Comparison of ENCODE assay signal across 11 mouse cellular contexts in genomic region chr5:120515451-120515850, GRCm38 (mm10). TPM values are rescaled to one million over a fixed set of nuclear protein-coding genes. Genes with fewer than 3 reads are reported as not detected.
DNase-seq lines count a peak whose midpoint lies in the region; ATAC-seq lines count a peak whose summit lies in the region.
"Had no signal": no experiment of that assay in that cellular context is flagged by ENCODE, and none has a peak within 500 bp of the region (broad histone marks: within the 10 kb centered on the region; RNA-seq: fewer than 3 reads in every experiment).

No protein-coding gene starts in this region.

- H3K4me1 ChIP-seq in hindbrain, embryonic 15.5 days (replicated peaks), result peaks cover 26% of the 10 kb centered on the region
- peaks cover 44% of the 10 kb centered on the region for H3K4me1 ChIP-seq in hindbrain, embryonic 13.5 days (replicated peaks)
- peaks cover 34% of the 10 kb centered on the region for H3K4me1 ChIP-seq in lung, embryonic 16.5 days (replicated peaks; ENCODE audit: control insufficient read depth, insufficient read depth, low read length)
- peaks cover 18% of the 10 kb centered on the region for H3K4me1 ChIP-seq in embryonic facial prominence, embryonic 12.5 days
- H3K4me1 ChIP-seq in stomach, embryonic 15.5 days, result peaks cover 39% of the 10 kb centered on the region

- H3K4me3 ChIP-seq in hindbrain, embryonic 15.5 days, result no peak overlapping the region
- H3K4me3 ChIP-seq in hindbrain, embryonic 13.5 days, result no peak overlapping the region
- H3K4me3 ChIP-seq in lung, embryonic 16.5 days (ENCODE audit: low read length), result no peak overlapping the region
- no peak overlapping the region for H3K4me3 ChIP-seq in embryonic facial prominence, embryonic 12.5 days
- H3K4me3 ChIP-seq in stomach, embryonic 15.5 days (replicated peaks), result no peak overlapping the region

- H3K4me2 ChIP-seq in hindbrain, embryonic 15.5 days, result no peak overlapping the region
- H3K4me2 ChIP-seq in hindbrain, embryonic 13.5 days, result no peak overlapping the region
- no peak overlapping the region for H3K4me2 ChIP-seq in lung, embryonic 16.5 days (ENCODE audit: low read depth, low read length)
- no peak overlapping the region for H3K4me2 ChIP-seq in embryonic facial prominence, embryonic 12.5 days (replicated peaks)
- no peak overlapping the region for H3K4me2 ChIP-seq in stomach, embryonic 15.5 days

- H3K36me3 ChIP-seq in hindbrain, embryonic 15.5 days, result no peaks in the 10 kb centered on the region
- H3K36me3 ChIP-seq in hindbrain, embryonic 13.5 days, result no peaks in the 10 kb centered on the region
- H3K36me3 ChIP-seq in lung, embryonic 16.5 days (ENCODE audit: control insufficient read depth, insufficient read depth, low read length), result no peaks in the 10 kb centered on the region
- H3K36me3 ChIP-seq in embryonic facial prominence, embryonic 12.5 days, result no peaks in the 10 kb centered on the region
- no peaks in the 10 kb centered on the region for H3K36me3 ChIP-seq in stomach, embryonic 15.5 days

- no peaks in the 10 kb centered on the region for H3K9me3 ChIP-seq in hindbrain, embryonic 15.5 days
- no peaks in the 10 kb centered on the region for H3K9me3 ChIP-seq in hindbrain, embryonic 13.5 days
- H3K9me3 ChIP-seq in lung, embryonic 16.5 days (ENCODE audit: control insufficient read depth, low read length), result no peaks in the 10 kb centered on the region
- no peaks in the 10 kb centered on the region for H3K9me3 ChIP-seq in embryonic facial prominence, embryonic 12.5 days
- no peaks in the 10 kb centered on the region for H3K9me3 ChIP-seq in stomach, embryonic 15.5 days

- peaks cover 6% of the 10 kb centered on the region for H3K27me3 ChIP-seq in hindbrain, embryonic 15.5 days
- H3K27me3 ChIP-seq in hindbrain, embryonic 13.5 days, result peaks cover 13% of the 10 kb centered on the region; the same call in 1 of the 2 replicates
- H3K27me3 ChIP-seq in lung, embryonic 16.5 days (ENCODE audit: control insufficient read depth, insufficient read depth, low read depth, low read length), result no peaks in the 10 kb centered on the region
- peaks cover 3% of the 10 kb centered on the region; the same call in 1 of the 2 replicates for H3K27me3 ChIP-seq in embryonic facial prominence, embryonic 12.5 days
- no peaks in the 10 kb centered on the region for H3K27me3 ChIP-seq in stomach, embryonic 15.5 days (replicated peaks)

- 80% methylated on average over 7 of the region's 7 CpGs for WGBS in hindbrain, embryonic 15.5 days
- 74% methylated on average over 7 of the region's 7 CpGs for WGBS in hindbrain, embryonic 13.5 days
- 75% methylated on average over 7 of the region's 7 CpGs for WGBS in lung, embryonic 16.5 days
- WGBS in embryonic facial prominence, embryonic 12.5 days, result 69% methylated on average over 7 of the region's 7 CpGs
- 74% methylated on average over 7 of the region's 7 CpGs for WGBS in stomach, embryonic 15.5 days

- DNase-seq in lung, postnatal 36 days, result no peak
- no peak for DNase-seq in T-cell, adult 2 months (ENCODE audit: low spot score)
- DNase-seq: thymus, postnatal 25 days had no signal

- ATAC-seq in hindbrain, embryonic 15.5 days (ENCODE audit: low FRiP score, low read depth), result no peak
- no peak for ATAC-seq in hindbrain, embryonic 13.5 days (ENCODE audit: low FRiP score)
- no peak for ATAC-seq in lung, embryonic 16.5 days (ENCODE audit: low read depth)
- no peak for ATAC-seq in embryonic facial prominence, embryonic 12.5 days (ENCODE audit: insufficient number of reproducible peaks, insufficient read depth, low FRiP score, low TSS enrichment)
- no peak for ATAC-seq in stomach, embryonic 15.5 days (ENCODE audit: insufficient read depth, low FRiP score, low read depth)
- ATAC-seq: activated CD4-positive, CD25-positive, alpha-beta regulatory T cell, adult 4 months had no signal

- no peak overlapping the region for H3K9ac ChIP-seq in hindbrain, embryonic 15.5 days
- H3K9ac ChIP-seq in hindbrain, embryonic 13.5 days, result no peak overlapping the region
- no peak overlapping the region for H3K9ac ChIP-seq in lung, embryonic 16.5 days (ENCODE audit: low read length)
- no peak overlapping the region for H3K9ac ChIP-seq in embryonic facial prominence, embryonic 12.5 days
- no peak overlapping the region for H3K9ac ChIP-seq in stomach, embryonic 15.5 days

- H3K27ac ChIP-seq in hindbrain, embryonic 15.5 days (replicated peaks), result 0 out of 2 replicates have a peak overlapping the region, but pooled peaks have one; percentile 20
- no peak overlapping the region for H3K27ac ChIP-seq in hindbrain, embryonic 13.5 days
- H3K27ac ChIP-seq in lung, embryonic 16.5 days (ENCODE audit: low read length), result peak overlapping the region; percentile 62; the same call in 1 of the 2 replicates
- 0 out of 2 replicates have a peak overlapping the region, but pooled peaks have one; percentile 50 for H3K27ac ChIP-seq in embryonic facial prominence, embryonic 12.5 days
- peak overlapping the region; percentile 58; the same call in 1 of the 2 replicates for H3K27ac ChIP-seq in stomach, embryonic 15.5 days

RNA-seq across cellular contexts. Expression of gene Slc8b1, which starts 4.5 kb away (rescaled TPM):
- polyA plus RNA-seq in hindbrain, embryonic 15.5 days (2015; fragmentation: Nextera tagmentation; extraction: Ambion mirVana), result 2.4 and 2.9 TPM in 2 replicates
- polyA plus RNA-seq in hindbrain, embryonic 13.5 days (2015; fragmentation: Nextera tagmentation; extraction: Ambion mirVana), result 2.5 and 4.1 TPM in 2 replicates
- 8.5 and 8.6 TPM in 2 replicates for polyA plus RNA-seq in lung, embryonic 16.5 days (2015; fragmentation: Nextera tagmentation; extraction: Ambion mirVana)
- polyA plus RNA-seq in embryonic facial prominence, embryonic 12.5 days (2016; fragmentation: Nextera tagmentation; extraction: Ambion mirVana), result 5.4 and 6.4 TPM in 2 replicates
- 6.2 and 8.3 TPM in 2 replicates for polyA plus RNA-seq in stomach, embryonic 15.5 days (2015; fragmentation: Nextera tagmentation; extraction: Ambion mirVana)

RNA-seq across cellular contexts. Expression of gene Plbd2, which starts 12.0 kb away (rescaled TPM):
- 35.9 and 39.0 TPM in 2 replicates for polyA plus RNA-seq in hindbrain, embryonic 15.5 days (2015; fragmentation: Nextera tagmentation; extraction: Ambion mirVana)
- 31.8 and 32.3 TPM in 2 replicates for polyA plus RNA-seq in hindbrain, embryonic 13.5 days (2015; fragmentation: Nextera tagmentation; extraction: Ambion mirVana)
- polyA plus RNA-seq in lung, embryonic 16.5 days (2015; fragmentation: Nextera tagmentation; extraction: Ambion mirVana), result 48.8 and 50.5 TPM in 2 replicates
- polyA plus RNA-seq in embryonic facial prominence, embryonic 12.5 days (2016; fragmentation: Nextera tagmentation; extraction: Ambion mirVana), result 52.4 and 52.5 TPM in 2 replicates
- 51.5 and 53.5 TPM in 2 replicates for polyA plus RNA-seq in stomach, embryonic 15.5 days (2015; fragmentation: Nextera tagmentation; extraction: Ambion mirVana)

RNA-seq across cellular contexts. Expression of gene Sds, which starts 39.1 kb away (rescaled TPM):
- not detected in 2 replicates for polyA plus RNA-seq in hindbrain, embryonic 15.5 days (2015; fragmentation: Nextera tagmentation; extraction: Ambion mirVana)
- not detected in 2 replicates for polyA plus RNA-seq in hindbrain, embryonic 13.5 days (2015; fragmentation: Nextera tagmentation; extraction: Ambion mirVana)
- 0.26 TPM in 1 of 2 replicates, not detected in the other for polyA plus RNA-seq in lung, embryonic 16.5 days (2015; fragmentation: Nextera tagmentation; extraction: Ambion mirVana)
- not detected in 2 replicates for polyA plus RNA-seq in embryonic facial prominence, embryonic 12.5 days (2016; fragmentation: Nextera tagmentation; extraction: Ambion mirVana)
- polyA plus RNA-seq in stomach, embryonic 15.5 days (2015; fragmentation: Nextera tagmentation; extraction: Ambion mirVana), result 0.36 and 0.52 TPM in 2 replicates
- polyA plus RNA-seq: activated CD4-positive, CD25-positive, alpha-beta regulatory T cell, adult 4 months; forebrain, embryonic 11.5 days; gonadal fat pad, adult 2 months had no signal

RNA-seq across cellular contexts. Expression of gene Sdsl, which starts 42.8 kb away (rescaled TPM):
- polyA plus RNA-seq in hindbrain, embryonic 15.5 days (2015; fragmentation: Nextera tagmentation; extraction: Ambion mirVana), result 6.5 and 6.9 TPM in 2 replicates
- 6.4 and 6.7 TPM in 2 replicates for polyA plus RNA-seq in hindbrain, embryonic 13.5 days (2015; fragmentation: Nextera tagmentation; extraction: Ambion mirVana)
- 7.7 and 8.1 TPM in 2 replicates for polyA plus RNA-seq in lung, embryonic 16.5 days (2015; fragmentation: Nextera tagmentation; extraction: Ambion mirVana)
- polyA plus RNA-seq in embryonic facial prominence, embryonic 12.5 days (2016; fragmentation: Nextera tagmentation; extraction: Ambion mirVana), result 3.5 and 4.4 TPM in 2 replicates
- polyA plus RNA-seq in stomach, embryonic 15.5 days (2015; fragmentation: Nextera tagmentation; extraction: Ambion mirVana), result 15.9 and 19.4 TPM in 2 replicates
- polyA plus RNA-seq: activated CD4-positive, CD25-positive, alpha-beta regulatory T cell, adult 4 months had no signal
